Mouse (Mus musculus): ENCODE data around the gene Flnb. TPM values are rescaled to one million over a fixed set of nuclear protein-coding genes. Genes with fewer than 3 reads are reported as not detected.

Gene Flnb
- polyA plus RNA-seq, 1 experiment from 2014 or later: 5.4 TPM

DNA sequence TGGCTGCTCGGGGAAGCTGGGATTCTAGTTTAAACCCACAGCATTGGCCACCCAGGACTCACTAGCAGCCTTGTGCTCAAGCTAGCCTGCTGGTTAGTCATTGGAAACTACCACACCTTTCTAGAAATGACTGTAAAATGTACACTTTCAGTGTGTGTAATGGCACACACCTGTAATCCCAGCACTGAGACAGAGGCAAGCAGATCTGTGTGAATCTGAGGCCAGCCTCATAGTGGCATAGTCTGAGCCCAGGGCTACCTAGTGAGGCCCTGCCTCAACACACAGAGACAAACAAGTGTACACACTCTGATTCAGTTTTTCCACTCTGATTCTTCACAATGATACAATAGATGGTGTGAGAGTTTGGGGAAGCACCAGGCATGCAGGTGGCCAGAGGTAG lies 171.6 kb downstream of the Flnb start:
- Histone ChIP-seq H3K4me3 (ENCODE audit: low read depth, low read length) (no peak overlapping the region), H3K9ac (replicated peaks; ENCODE audit: low read depth) (no peak overlapping the region), H3K4me1 (ENCODE audit: insufficient read depth, low read depth, low read length) (no peaks in the 10 kb centered on the region), H3K9me3 (ENCODE audit: low read length) (no peaks in the 10 kb centered on the region), H3K4me2 (replicated peaks; ENCODE audit: low read depth, low read length) (no peak overlapping the region), H3K36me3 (ENCODE audit: insufficient read depth, low read length) (no peaks in the 10 kb centered on the region), H3K27me3 (replicated peaks; ENCODE audit: insufficient read depth, low read length) (no peaks in the 10 kb centered on the region), H3K27ac (ENCODE audit: low read length) (no peak overlapping the region)
- TF ChIP-seq EP300 (IDR thresholded peaks at IDR 0.05) (no peak), CTCF (IDR thresholded peaks at IDR 0.05) (no peak)
- DNase-seq (ENCODE audit: low spot score) (no peak), ATAC-seq (no peak)
- 53% methylated on average over 1 of the region's 1 CpGs for WGBS

DNA sequence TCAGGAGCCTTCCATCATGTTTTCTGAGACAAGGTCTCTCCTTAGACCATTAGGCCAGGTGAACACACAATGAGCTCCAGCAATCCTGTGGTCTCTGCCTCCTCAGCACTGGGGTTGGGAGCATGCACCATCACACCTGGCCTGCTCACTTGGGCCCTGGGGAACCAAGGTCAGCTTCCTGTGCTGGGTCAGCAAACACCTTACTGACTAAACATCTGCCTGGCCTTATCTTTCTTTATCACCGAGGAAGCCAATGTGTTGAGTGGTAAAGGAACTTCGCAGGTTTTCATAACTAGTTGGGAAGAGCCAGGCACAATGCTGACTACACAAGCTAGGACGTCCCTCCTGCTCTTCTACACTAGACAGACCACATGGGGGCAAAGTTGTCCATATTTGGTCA lies 172.2 kb downstream of the Flnb start:
- Histone ChIP-seq H3K9me3 (ENCODE audit: low read length) (no peaks in the 10 kb centered on the region), H3K27me3 (replicated peaks; ENCODE audit: insufficient read depth, low read length) (no peaks in the 10 kb centered on the region), H3K4me3 (ENCODE audit: low read depth, low read length) (no peak overlapping the region), H3K36me3 (ENCODE audit: insufficient read depth, low read length) (no peaks in the 10 kb centered on the region), H3K9ac (replicated peaks; ENCODE audit: low read depth) (no peak overlapping the region), H3K4me2 (replicated peaks; ENCODE audit: low read depth, low read length) (no peak overlapping the region), H3K4me1 (ENCODE audit: insufficient read depth, low read depth, low read length) (no peaks in the 10 kb centered on the region), H3K27ac (ENCODE audit: low read length) (no peak overlapping the region)
- ATAC-seq (no peak), DNase-seq (ENCODE audit: low spot score) (no peak)
- WGBS: 49% methylated on average over 3 of the region's 3 CpGs
- no peak for TF ChIP-seq CTCF (IDR thresholded peaks at IDR 0.05)
- no peak for TF ChIP-seq EP300 (IDR thresholded peaks at IDR 0.05)

- no peaks in the 10 kb centered on the region for H3K4me1 ChIP-seq (ENCODE audit: insufficient read depth, low read depth, low read length)
- H3K4me3 ChIP-seq (ENCODE audit: low read depth, low read length): no peak overlapping the region
- H3K4me2 ChIP-seq (replicated peaks; ENCODE audit: low read depth, low read length): no peak overlapping the region
- DNase-seq (ENCODE audit: low spot score) (no peak), ATAC-seq (no peak)
- H3K27me3 ChIP-seq (replicated peaks; ENCODE audit: insufficient read depth, low read length): no peaks in the 10 kb centered on the region
- H3K9ac ChIP-seq (replicated peaks; ENCODE audit: low read depth): no peak overlapping the region
- 76% methylated on average over 5 of the region's 5 CpGs for WGBS
- no peak for TF ChIP-seq CTCF (IDR thresholded peaks at IDR 0.05)
- TF ChIP-seq EP300 (IDR thresholded peaks at IDR 0.05): no peak
- H3K36me3 ChIP-seq (ENCODE audit: insufficient read depth, low read length): no peaks in the 10 kb centered on the region
- no peaks in the 10 kb centered on the region for H3K9me3 ChIP-seq (ENCODE audit: low read length)
- H3K27ac ChIP-seq (ENCODE audit: low read length): no peak overlapping the region
Observed at GRCm38 (mm10) chr14:7991108-7991776, 173.5 kb downstream of the Flnb start.

- TF ChIP-seq CTCF (IDR thresholded peaks at IDR 0.05) (no peak), EP300 (IDR thresholded peaks at IDR 0.05) (no peak)
- Histone ChIP-seq H3K9me3 (ENCODE audit: low read length) (no peaks in the 10 kb centered on the region), H3K4me2 (replicated peaks; ENCODE audit: low read depth, low read length) (no peak overlapping the region), H3K27me3 (replicated peaks; ENCODE audit: insufficient read depth, low read length) (no peaks in the 10 kb centered on the region), H3K27ac (ENCODE audit: low read length) (no peak overlapping the region), H3K36me3 (ENCODE audit: insufficient read depth, low read length) (no peaks in the 10 kb centered on the region), H3K4me1 (ENCODE audit: insufficient read depth, low read depth, low read length) (no peaks in the 10 kb centered on the region), H3K9ac (replicated peaks; ENCODE audit: low read depth) (no peak overlapping the region), H3K4me3 (ENCODE audit: low read depth, low read length) (no peak overlapping the region)
- no peak for DNase-seq (ENCODE audit: low spot score)
- no peak for ATAC-seq
- WGBS: 59% methylated on average over 6 of the region's 6 CpGs
Observed at GRCm38 (mm10) chr14:7992158-7992557, 174.4 kb downstream of the Flnb start.

DNA sequence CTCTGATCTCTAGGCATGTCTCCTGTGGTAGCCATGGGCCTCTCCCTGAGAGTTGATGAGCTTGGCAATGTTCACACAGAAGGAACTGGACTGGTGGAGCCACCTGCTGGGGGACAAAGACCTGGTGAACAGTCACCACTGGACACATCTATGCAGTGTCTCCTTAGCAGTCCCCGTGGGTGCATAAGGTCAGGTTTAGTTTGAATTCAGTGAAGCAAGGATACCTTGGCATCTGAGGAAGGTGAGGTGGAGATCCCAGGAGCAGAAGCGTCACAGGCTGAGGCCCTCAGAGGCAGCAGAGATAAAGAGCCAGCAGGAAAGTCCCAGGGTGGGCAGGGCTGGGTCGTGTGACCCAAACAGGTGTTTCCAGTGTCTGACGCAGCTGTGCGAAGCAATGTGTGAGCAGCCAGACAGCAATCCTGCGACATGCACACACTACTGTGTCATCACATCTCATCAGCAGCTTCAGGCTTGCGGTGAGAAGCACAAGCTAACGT lies 176.6 kb downstream of the Flnb start, which contains the start of gene Dnase1l3:
TSS of gene Dnase1l3 (minus strand) at position 303 of the 497 bp plus-strand sequence.
- TF ChIP-seq CTCF (IDR thresholded peaks at IDR 0.05) (peak; percentile 71), EP300 (IDR thresholded peaks at IDR 0.05) (no peak)
- DNase-seq (ENCODE audit: low spot score) (peak; percentile 54), ATAC-seq (peak; percentile 45; the same call in 1 of the 2 replicates)
- WGBS: 44% methylated on average over 8 of the region's 8 CpGs
- Histone ChIP-seq H3K36me3 (ENCODE audit: insufficient read depth, low read length) (no peaks in the 10 kb centered on the region), H3K9me3 (ENCODE audit: low read length) (no peaks in the 10 kb centered on the region), H3K4me3 (ENCODE audit: low read depth, low read length) (no peak within 1 kb of the TSS), H3K27ac (ENCODE audit: low read length) (no peak within 1 kb of the TSS), H3K4me1 (ENCODE audit: insufficient read depth, low read depth, low read length) (no peaks in the 10 kb centered on the region), H3K9ac (replicated peaks; ENCODE audit: low read depth) (no peak within 1 kb of the TSS), H3K4me2 (replicated peaks; ENCODE audit: low read depth, low read length) (no peak within 1 kb of the TSS), H3K27me3 (replicated peaks; ENCODE audit: insufficient read depth, low read length) (no peaks in the 10 kb centered on the region)

DNA sequence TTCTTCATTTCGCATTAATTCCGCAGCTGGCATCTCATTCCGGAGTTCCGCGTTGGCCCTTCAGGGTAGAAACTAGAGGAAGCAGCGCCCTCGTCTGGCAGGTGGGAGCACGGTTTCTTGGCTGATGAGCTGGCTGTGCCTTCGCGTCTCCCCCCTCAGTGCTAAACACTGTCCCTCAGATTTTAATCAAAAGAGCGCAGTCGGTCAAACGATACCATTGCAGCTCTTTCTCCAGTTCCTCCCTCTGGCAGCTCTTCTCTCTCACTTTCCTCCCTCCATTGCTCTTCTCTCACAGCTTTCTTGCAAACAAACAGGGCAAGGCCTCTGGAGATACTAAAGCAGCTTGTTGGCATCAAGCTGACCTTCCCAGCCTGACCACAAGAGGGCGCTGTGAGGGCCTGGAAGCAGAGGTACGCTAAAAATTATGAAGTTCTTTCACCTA lies 179.5 kb downstream of the Flnb start:
- peak; percentile 86 for DNase-seq (ENCODE audit: low spot score)
- Histone ChIP-seq H3K9me3 (ENCODE audit: low read length) (no peaks in the 10 kb centered on the region), H3K4me3 (ENCODE audit: low read depth, low read length) (no peak overlapping the region), H3K4me1 (ENCODE audit: insufficient read depth, low read depth, low read length) (no peaks in the 10 kb centered on the region), H3K27me3 (replicated peaks; ENCODE audit: insufficient read depth, low read length) (0 out of 2 replicates have a peak, but pooled peaks cover 8% of the 10 kb centered on the region), H3K4me2 (replicated peaks; ENCODE audit: low read depth, low read length) (peak overlapping the region; percentile 46), H3K9ac (replicated peaks; ENCODE audit: low read depth) (no peak overlapping the region), H3K27ac (ENCODE audit: low read length) (no peak overlapping the region), H3K36me3 (ENCODE audit: insufficient read depth, low read length) (no peaks in the 10 kb centered on the region)
- TF ChIP-seq EP300 (IDR thresholded peaks at IDR 0.05) (no peak), CTCF (IDR thresholded peaks at IDR 0.05) (peak; percentile 73)
- 0% methylated on average over 15 of the region's 15 CpGs for WGBS
- ATAC-seq: peak; percentile 77

Measured in lung, postnatal 0 days (tissue).